Mouse (Mus musculus) neutrophil, adult 5-6 weeks (primary cell): ENCODE data around the gene Eif3l. TPM values are rescaled to one million over a fixed set of nuclear protein-coding genes. Genes with fewer than 3 reads are reported as not detected.
A peak's percentile ranks its signal among the peaks of the same experiment; 100 is the strongest.

Experiments
- ATAC-seq: fragments of 151-379, 151-347 bp; 2 replicates; pipeline ENCODE4 v1.8.0; 2017; ENCODE audit warnings: mild to moderate bottlenecking, moderate TSS enrichment; ENCODE audit not compliant: insufficient number of reproducible peaks, poor library complexity, low FRiP score, severe bottlenecking; ENCODE audit errors: extremely low read depth
- total RNA-seq: library from RNA; stranded (forward); fragments of 200-1000 nt; gene quantifications from 2 replicates; pipeline ENCODE4 v1.2.3, GENCODE M21; 2017

Gene Eif3l
- total RNA-seq, 1 experiment from 2014 or later = 106 TPM

- ATAC-seq = no peak
Observed at GRCm38 (mm10) chr15:79074446-79074845, 533 bp upstream of the Eif3l start.

GRCm38 (mm10) chr15:79075658-79076365 is 833 bp downstream of the Eif3l start:
- ATAC-seq = no peak

- ATAC-seq = no peak
Observed at GRCm38 (mm10) chr15:79079567-79079966, 4.6 kb downstream of the Eif3l start.

- no peak for ATAC-seq
Observed at GRCm38 (mm10) chr15:79092284-79092683, 17.3 kb downstream of the Eif3l start.

- no peak for ATAC-seq
Observed at GRCm38 (mm10) chr15:79093083-79093839, 18.3 kb downstream of the Eif3l start.

- no peak for ATAC-seq
Observed at GRCm38 (mm10) chr15:79095483-79095882, 20.5 kb downstream of the Eif3l start.

GRCm38 (mm10) chr15:79096556-79096955 is 21.6 kb downstream of the Eif3l start:
- no peak for ATAC-seq

- ATAC-seq = no peak
Observed at GRCm38 (mm10) chr15:79097135-79097534, 22.2 kb downstream of the Eif3l start.

GRCm38 (mm10) chr15:79097611-79098025 is 22.6 kb downstream of the Eif3l start:
- ATAC-seq = no peak

- ATAC-seq = no peak
Observed at GRCm38 (mm10) chr15:79098220-79098619, 23.2 kb downstream of the Eif3l start.

GRCm38 (mm10) chr15:79098868-79099267 is 23.9 kb downstream of the Eif3l start:
- no peak for ATAC-seq

- no peak for ATAC-seq
Observed at GRCm38 (mm10) chr15:79099456-79099855, 24.5 kb downstream of the Eif3l start.

GRCm38 (mm10) chr15:79100391-79100790 is 25.4 kb downstream of the Eif3l start:
- no peak for ATAC-seq

GRCm38 (mm10) chr15:79101531-79101930 is 26.6 kb downstream of the Eif3l start:
- ATAC-seq = no peak

- no peak for ATAC-seq
Observed at GRCm38 (mm10) chr15:79103264-79103663, 28.3 kb downstream of the Eif3l start.

- no peak for ATAC-seq
Observed at GRCm38 (mm10) chr15:79105804-79106203, 30.8 kb downstream of the Eif3l start.

- no peak for ATAC-seq
Observed at GRCm38 (mm10) chr15:79107966-79108365, 33.0 kb downstream of the Eif3l start.

- ATAC-seq = peak; percentile 45
Observed at GRCm38 (mm10) chr15:79108421-79109320, 33.7 kb downstream of the Eif3l start, which contains the start of gene Micall1. Micall1 (plus strand) TSS chr15:79108898.

- peak; percentile 9; the same call in 1 of the 2 replicates for ATAC-seq
Observed at GRCm38 (mm10) chr15:79109321-79109934, 34.4 kb downstream of the Eif3l start.
